Mouse (Mus musculus) forebrain, embryonic 12.5 days (tissue): Measurements from ENCODE around the gene Parvg. TPM values are rescaled to one million over a fixed set of nuclear protein-coding genes. Genes with fewer than 3 reads are reported as not detected.

Experiments
- ATAC-seq: fragments of 200-750 bp; cut with Nextera tagmentation; 2 replicates; pipeline ENCODE4 v1.8.0; 2017; ENCODE audit warnings: moderate TSS enrichment; ENCODE audit not compliant: low FRiP score
- H3K27ac ChIP-seq: fragments of 300-500 bp; sonication (generic); 2 replicates; pipeline ENCODE4 v1.5.1; 2016; ENCODE audit warnings: mild to moderate bottlenecking
- H3K27me3 ChIP-seq: fragments of 300-500 bp; sonication (generic); 2 replicates; pipeline ENCODE4 v1.6.1; 2016; ENCODE audit warnings: mild to moderate bottlenecking
- H3K36me3 ChIP-seq: fragments of 300-500 bp; sonication (generic); replicated peaks from 2 replicates; pipeline ENCODE4 v1.6.1; 2016; ENCODE audit warnings: mild to moderate bottlenecking
- H3K4me1 ChIP-seq: fragments of 300-500 bp; sonication (generic); 2 replicates; pipeline ENCODE4 v1.6.1; 2016
- H3K4me2 ChIP-seq: fragments of 300-500 bp; sonication (generic); 2 replicates; pipeline ENCODE4 v1.6.1; 2016; ENCODE audit warnings: mild to moderate bottlenecking, moderate library complexity
- H3K4me3 ChIP-seq: fragments of 300-500 bp; sonication (generic); replicated peaks from 2 replicates; pipeline ENCODE4 v1.5.1; 2016; ENCODE audit warnings: mild to moderate bottlenecking
- H3K9ac ChIP-seq: fragments of 300-500 bp; sonication (generic); 2 replicates; pipeline ENCODE4 v1.6.1; 2016; ENCODE audit warnings: mild to moderate bottlenecking
- H3K9me3 ChIP-seq: fragments of 300-500 bp; sonication (generic); 2 replicates; pipeline ENCODE4 v1.6.1; 2016
- WGBS: fragments of 180-500 bp; shearing (Covaris S2); methylation state at CpG from one replicate; pipeline ENCODE4 v1.1.7; 2016; 5-methylcytosine and 5-hydroxymethylcytosine counted together
- polyA plus RNA-seq: library from polyadenylated mRNA; unstranded; fragments of >200 nt; fragmentation: Nextera tagmentation; extraction: Ambion mirVana; gene quantifications from 2 replicates; pipeline ENCODE4 v1.2.1, GENCODE M21; 2016

The Parvg gene
- polyA plus RNA-seq, 1 experiment from 2014 or later = 0.61 TPM

DNA sequence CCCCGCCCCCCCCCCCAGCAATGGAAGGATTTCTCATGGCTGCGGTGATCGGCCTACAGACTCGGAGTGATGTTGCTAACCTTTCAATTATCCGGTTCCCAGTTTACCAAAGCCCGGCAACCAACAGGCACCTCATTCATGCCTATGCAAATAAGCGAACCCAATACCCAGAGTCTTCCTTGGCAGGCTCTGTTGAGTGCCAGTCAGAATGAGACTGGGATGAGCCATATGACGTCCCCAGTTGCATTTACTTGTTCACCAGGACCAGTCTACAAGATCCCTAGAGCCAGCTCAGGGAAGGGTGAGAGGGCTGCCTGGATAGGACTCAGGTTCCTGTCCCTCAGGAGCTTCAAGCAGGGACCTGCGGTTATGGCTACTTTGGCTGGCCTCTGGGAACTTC is 29.4 kb upstream of the Parvg start:
- H3K4me3 ChIP-seq = no peak overlapping the region
- ATAC-seq = no peak
- no peaks in the 10 kb centered on the region for H3K36me3 ChIP-seq
- H3K27me3 ChIP-seq = peaks cover 24% of the 10 kb centered on the region
- H3K9me3 ChIP-seq = no peaks in the 10 kb centered on the region
- H3K9ac ChIP-seq = no peak overlapping the region
- H3K4me1 ChIP-seq = peaks cover 30% of the 10 kb centered on the region
- H3K4me2 ChIP-seq = no peak overlapping the region
- 74% methylated on average over 8 of the region's 9 CpGs for whole genome bisulfite sequencing
- H3K27ac ChIP-seq = no peak overlapping the region

DNA sequence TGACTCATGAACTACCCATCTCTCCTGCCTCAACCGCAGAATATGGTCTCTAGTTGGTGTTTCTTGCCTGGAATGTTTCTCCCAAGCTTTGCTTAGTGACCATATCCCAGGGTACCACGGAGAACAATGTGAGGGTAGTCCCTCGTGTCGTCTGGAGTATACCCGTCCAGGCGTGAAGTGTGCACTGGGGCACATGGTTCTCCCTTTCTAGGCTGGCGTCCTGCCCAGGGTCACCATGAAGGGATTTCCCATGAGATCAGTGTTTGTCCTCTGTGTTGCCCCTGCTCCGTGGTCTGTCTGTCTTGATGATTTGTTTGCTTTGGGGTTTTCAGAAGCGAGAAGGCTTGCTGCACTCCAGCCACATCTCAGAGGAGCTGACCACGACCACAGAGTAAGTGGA is 28.6 kb upstream of the Parvg start:
- no peak overlapping the region for H3K27ac ChIP-seq
- WGBS = 80% methylated on average over 10 of the region's 10 CpGs
- ATAC-seq = no peak

DNA sequence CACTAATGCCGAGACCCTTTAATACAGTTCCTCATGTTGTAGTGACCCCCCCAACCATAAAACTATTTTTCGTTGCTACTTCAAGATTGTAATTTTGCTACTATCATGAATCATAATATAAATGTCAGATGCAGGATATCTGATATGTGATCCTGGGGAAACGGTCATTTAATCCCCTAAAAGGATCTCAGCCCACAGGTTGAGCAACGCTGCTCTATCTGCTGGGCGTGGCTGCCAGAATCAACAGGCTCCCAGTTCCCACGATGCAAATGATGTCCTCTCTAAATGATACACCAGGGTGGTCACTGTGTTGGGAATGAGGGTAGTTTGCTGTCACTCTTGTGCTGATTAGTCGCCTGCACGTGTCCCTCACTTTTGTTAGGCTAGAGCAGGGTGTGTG is 26.4 kb upstream of the Parvg start:
- 70% methylated on average over 8 of the region's 8 CpGs for WGBS
- Histone ChIP-seq H3K4me1 (peaks cover 61% of the 10 kb centered on the region), H3K27me3 (peaks cover 24% of the 10 kb centered on the region), H3K4me2 (no peak overlapping the region), H3K27ac (no peak overlapping the region), H3K4me3 (no peak overlapping the region), H3K9ac (no peak overlapping the region), H3K36me3 (no peaks in the 10 kb centered on the region), H3K9me3 (no peaks in the 10 kb centered on the region)
- no peak for ATAC-seq

More for the DNA sequence above, 28.6 kb upstream of the Parvg start:
- Histone ChIP-seq H3K9ac (no peak overlapping the region), H3K4me3 (no peak overlapping the region), H3K4me1 (peaks cover 39% of the 10 kb centered on the region), H3K36me3 (no peaks in the 10 kb centered on the region), H3K4me2 (no peak overlapping the region), H3K9me3 (no peaks in the 10 kb centered on the region), H3K27me3 (peaks cover 24% of the 10 kb centered on the region)

DNA sequence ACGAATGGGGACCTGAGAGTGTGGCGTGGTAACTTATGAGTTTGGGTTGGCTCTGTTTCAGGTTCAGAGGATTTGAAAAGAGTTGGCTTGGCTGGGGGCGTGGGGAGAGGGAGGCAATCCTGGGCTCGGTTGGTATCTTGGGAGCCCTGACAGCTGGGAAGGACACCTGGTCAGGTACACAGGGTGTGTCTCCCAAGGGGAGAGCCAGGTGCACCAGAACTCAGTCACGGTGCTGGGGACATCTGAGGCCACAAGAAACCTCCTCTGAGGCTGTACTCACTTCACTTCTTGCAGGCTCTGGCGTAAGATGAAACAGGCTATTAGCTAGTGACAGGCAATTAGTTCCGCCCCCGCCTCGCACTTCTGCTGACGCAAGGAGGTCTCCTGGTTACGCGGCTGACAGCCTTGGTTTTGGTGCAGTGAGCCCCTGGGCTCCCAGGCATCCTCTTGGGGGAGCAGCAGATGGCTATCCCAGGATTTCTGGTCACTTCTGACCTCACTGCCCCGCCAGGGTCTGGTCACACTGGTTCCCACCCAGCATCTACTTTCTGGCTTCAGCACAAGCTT is 24.9 kb upstream of the Parvg start:
- Histone ChIP-seq H3K4me2 (0 out of 2 replicates have a peak overlapping the region, but pooled peaks have one; percentile 16), H3K27ac (peak overlapping the region; percentile 81), H3K4me1 (peaks cover 72% of the 10 kb centered on the region), H3K36me3 (no peaks in the 10 kb centered on the region), H3K9me3 (no peaks in the 10 kb centered on the region), H3K27me3 (peaks cover 36% of the 10 kb centered on the region), H3K9ac (no peak overlapping the region), H3K4me3 (no peak overlapping the region)
- WGBS = 28% methylated on average over 13 of the region's 13 CpGs
- ATAC-seq = no peak

DNA sequence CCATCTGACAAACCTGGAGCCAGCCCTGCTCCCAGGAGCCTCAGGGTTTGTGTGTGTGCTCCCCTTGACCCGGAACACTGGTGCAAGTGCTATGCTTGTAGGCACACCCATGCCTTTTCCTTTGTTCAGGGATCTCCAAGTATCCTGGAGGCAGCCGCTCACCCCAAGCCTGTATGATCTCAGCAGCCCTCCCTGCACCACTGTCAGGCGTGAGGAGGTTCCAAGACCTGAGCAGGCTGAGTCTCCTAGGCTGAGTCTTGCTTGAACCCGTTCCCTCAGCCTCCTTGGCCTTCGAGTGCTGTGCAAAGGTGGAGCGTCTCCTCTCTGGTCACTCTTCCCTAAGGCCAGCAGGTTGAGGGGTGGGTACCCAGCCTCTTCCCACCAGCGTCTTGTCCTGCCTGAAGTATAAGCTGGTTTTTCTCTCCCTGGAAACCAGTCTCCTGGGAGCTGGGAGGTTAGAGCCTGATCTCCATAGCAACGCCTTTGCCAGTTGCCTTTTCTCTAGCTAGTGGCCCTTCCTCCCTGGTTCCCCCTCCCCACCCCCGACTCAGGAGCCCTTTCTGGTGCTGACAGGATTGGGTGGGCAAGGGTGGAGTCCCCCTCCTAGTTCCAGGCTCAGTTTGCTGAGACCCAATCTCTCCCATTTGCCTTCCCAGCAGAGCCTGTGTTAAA is 24.0 kb upstream of the Parvg start:
- H3K9ac ChIP-seq = 0 out of 2 replicates have a peak overlapping the region, but pooled peaks have one; percentile 26
- peaks cover 73% of the 10 kb centered on the region for H3K4me1 ChIP-seq
- no peaks in the 10 kb centered on the region for H3K36me3 ChIP-seq
- H3K27ac ChIP-seq = peak overlapping the region; percentile 81
- 14% methylated on average over 9 of the region's 9 CpGs for WGBS
- ATAC-seq = peak; percentile 54
- peak overlapping the region; percentile 21 for H3K4me2 ChIP-seq
- H3K27me3 ChIP-seq = peaks cover 41% of the 10 kb centered on the region
- H3K9me3 ChIP-seq = no peaks in the 10 kb centered on the region
- no peak overlapping the region for H3K4me3 ChIP-seq

DNA sequence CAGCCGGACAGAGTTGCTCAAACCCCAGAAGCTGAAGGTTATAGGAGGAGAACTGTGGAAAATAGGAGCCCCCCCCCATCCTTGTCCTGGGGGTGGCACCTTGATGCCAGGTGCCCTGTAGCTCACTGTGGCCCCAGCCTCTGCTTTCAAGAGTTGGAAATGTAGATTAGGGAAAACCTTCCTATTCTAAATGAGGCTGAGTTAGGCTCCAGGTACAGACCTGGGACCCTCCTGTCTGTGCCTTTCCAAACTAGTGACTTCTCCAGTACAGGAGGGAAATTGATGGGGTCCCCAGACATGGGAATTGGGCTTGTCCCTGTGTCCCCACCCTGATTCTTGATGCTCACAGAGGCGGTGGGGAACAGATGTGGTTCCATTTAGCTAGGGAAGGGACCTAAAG is 23.2 kb upstream of the Parvg start:
- WGBS = 34% methylated on average over 2 of the region's 2 CpGs
- no peaks in the 10 kb centered on the region for H3K9me3 ChIP-seq
- H3K27ac ChIP-seq = peak overlapping the region; percentile 81
- peaks cover 81% of the 10 kb centered on the region for H3K4me1 ChIP-seq
- peaks cover 37% of the 10 kb centered on the region for H3K27me3 ChIP-seq
- H3K4me3 ChIP-seq = no peak overlapping the region
- H3K4me2 ChIP-seq = no peak overlapping the region
- H3K9ac ChIP-seq = no peak overlapping the region
- 0 out of 2 replicates have a peak, but pooled peaks have one; percentile 3 for ATAC-seq
- H3K36me3 ChIP-seq = no peaks in the 10 kb centered on the region

DNA sequence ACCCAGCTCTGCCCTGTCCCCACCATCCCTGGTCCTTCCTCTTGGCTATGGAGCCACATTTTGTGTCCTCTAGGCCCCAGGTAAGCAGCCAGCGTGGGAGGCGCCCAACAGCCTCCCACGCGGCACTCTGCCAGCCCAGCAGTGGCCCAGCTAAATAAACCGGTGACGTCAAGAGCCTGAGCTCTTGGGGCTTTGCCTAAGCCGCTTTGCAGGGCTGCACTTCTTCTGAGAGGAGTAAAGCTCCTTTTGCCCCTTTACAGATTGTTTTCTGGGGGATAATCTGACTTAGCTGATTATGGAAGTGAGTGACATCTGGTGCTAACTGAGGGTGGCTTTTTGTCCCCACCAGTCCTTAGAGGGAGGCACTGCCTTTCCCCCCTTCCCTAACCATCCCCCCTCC is 22.8 kb upstream of the Parvg start:
- WGBS = 5% methylated on average over 7 of the region's 7 CpGs
- peak overlapping the region; percentile 21; the same call in 1 of the 2 replicates for H3K9ac ChIP-seq
- H3K36me3 ChIP-seq = no peaks in the 10 kb centered on the region
- H3K27ac ChIP-seq = peak overlapping the region; percentile 81
- no peaks in the 10 kb centered on the region for H3K9me3 ChIP-seq
- H3K27me3 ChIP-seq = peaks cover 34% of the 10 kb centered on the region
- peak; percentile 31; the same call in 1 of the 2 replicates for ATAC-seq
- peaks cover 85% of the 10 kb centered on the region for H3K4me1 ChIP-seq
- peak overlapping the region; percentile 15 for H3K4me2 ChIP-seq
- no peak overlapping the region for H3K4me3 ChIP-seq

DNA sequence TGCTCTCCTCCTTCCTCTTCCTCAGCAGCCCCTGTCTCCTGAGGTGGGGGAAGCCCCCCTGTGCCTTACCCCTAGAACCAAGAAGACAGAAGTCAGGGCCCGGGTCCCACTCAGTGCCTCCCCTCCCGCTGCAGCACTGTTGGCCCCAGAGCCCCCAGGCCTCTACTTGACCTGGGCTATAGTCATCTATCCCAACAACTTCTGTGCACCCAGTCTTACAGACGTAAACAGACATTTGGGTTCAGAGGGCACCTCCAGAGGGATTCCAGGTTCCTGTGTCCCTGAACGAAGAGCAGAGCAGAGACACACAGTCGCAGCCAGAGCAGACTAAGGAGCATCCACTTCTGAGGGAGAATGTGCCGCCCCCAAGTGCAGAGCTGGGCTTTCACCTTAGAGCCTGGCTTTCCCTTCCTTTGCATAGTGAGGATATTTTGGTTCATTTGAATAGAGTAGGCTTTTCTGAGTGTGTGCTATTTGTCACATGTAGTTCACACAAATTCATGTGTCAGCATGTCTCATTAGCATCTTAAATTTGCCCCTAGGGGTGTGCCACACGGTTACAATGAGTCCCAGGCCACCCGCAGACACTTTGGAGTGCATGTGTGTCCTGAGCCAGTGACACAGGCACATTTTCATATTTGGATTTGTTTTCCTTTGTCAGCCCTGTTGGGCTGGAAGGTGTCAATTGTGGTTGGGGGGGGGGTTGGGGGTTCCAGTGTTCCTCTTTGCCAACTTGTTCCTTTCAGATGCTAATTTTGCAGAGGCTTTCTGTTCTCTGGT is 22.0 kb upstream of the Parvg start:
- H3K27me3 ChIP-seq = peaks cover 34% of the 10 kb centered on the region
- no peaks in the 10 kb centered on the region for H3K9me3 ChIP-seq
- peak overlapping the region; percentile 81 for H3K27ac ChIP-seq
- H3K9ac ChIP-seq = peak overlapping the region; percentile 25; the same call in 1 of the 2 replicates
- no peak; the same call in 1 of the 2 replicates for ATAC-seq
- 8% methylated on average over 8 of the region's 8 CpGs for WGBS
- H3K4me3 ChIP-seq = no peak overlapping the region
- no peaks in the 10 kb centered on the region for H3K36me3 ChIP-seq
- peak overlapping the region; percentile 22 for H3K4me2 ChIP-seq
- peaks cover 85% of the 10 kb centered on the region for H3K4me1 ChIP-seq

DNA sequence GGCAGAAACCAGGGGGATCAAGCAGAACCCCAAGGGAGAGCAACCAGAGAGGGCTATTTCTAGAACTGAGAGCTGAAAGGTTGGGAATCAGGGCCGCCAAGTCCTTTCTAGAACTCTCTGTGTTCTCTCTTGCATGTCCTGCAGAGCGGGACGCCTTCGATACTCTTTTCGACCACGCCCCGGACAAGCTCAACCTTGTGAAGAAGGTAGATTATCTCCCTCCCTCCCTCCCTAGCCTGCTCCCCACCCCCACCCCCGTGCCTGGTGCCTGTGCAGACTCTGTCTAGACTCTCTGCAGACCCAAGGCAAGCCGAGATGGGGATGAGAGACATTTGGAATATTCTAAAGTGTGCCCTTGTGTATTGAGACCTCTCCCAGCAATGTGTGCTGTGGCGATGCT is 20.6 kb upstream of the Parvg start:
- Histone ChIP-seq H3K9me3 (no peaks in the 10 kb centered on the region), H3K4me1 (peaks cover 77% of the 10 kb centered on the region), H3K27ac (no peak overlapping the region), H3K27me3 (peaks cover 26% of the 10 kb centered on the region), H3K4me2 (no peak overlapping the region), H3K36me3 (no peaks in the 10 kb centered on the region), H3K9ac (no peak overlapping the region), H3K4me3 (no peak overlapping the region)
- WGBS = 65% methylated on average over 10 of the region's 10 CpGs
- ATAC-seq = no peak

DNA sequence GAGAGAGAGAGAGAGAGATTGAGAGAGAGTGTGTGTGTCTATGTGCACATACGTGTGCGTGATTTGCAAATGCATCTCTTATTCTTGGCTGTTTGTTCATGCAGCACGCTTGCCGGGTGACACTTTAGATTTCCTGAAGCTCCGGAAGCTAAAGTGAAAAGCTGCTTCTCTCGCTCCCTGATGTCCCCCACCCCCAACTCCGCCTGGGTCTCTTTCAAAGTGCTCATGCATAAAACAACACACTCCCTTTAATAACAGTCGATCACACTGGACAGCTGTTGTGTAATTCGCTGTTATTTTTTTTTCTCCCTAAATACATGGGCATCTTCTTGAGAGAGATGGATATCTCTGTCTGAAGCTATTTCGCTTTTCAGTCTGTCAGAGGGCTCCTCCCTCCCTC is 18.5 kb upstream of the Parvg start:
- peak overlapping the region; percentile 50 for H3K27ac ChIP-seq
- 52% methylated on average over 10 of the region's 10 CpGs for WGBS
- H3K9me3 ChIP-seq = no peaks in the 10 kb centered on the region
- no peak overlapping the region for H3K4me3 ChIP-seq
- peaks cover 60% of the 10 kb centered on the region for H3K4me1 ChIP-seq
- no peaks in the 10 kb centered on the region for H3K36me3 ChIP-seq
- H3K4me2 ChIP-seq = no peak overlapping the region
- peaks cover 17% of the 10 kb centered on the region for H3K27me3 ChIP-seq
- ATAC-seq = no peak
- no peak overlapping the region for H3K9ac ChIP-seq

DNA sequence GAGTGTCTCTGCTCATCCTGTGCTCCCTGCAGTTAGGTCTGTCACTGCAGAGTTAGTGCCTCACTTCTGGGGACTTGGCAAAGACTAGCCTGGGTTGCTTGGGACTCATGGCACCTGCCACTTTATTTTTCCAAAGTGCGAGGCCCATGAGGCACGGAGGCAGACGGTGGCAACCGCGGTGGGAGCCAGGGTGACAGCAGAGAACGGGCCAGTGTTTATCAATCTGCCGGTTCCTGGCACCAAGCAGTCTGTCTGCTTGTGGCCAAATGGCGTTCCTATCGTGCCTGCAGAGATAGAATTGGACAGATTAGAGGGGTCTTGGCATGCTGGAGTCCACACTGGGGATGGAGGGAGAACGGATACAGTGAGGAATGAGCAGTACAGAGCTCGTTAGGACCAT is 13.6 kb upstream of the Parvg start:
- no peak overlapping the region for H3K4me2 ChIP-seq
- no peak for ATAC-seq
- 0 out of 2 replicates have a peak overlapping the region, but pooled peaks have one; percentile 9 for H3K27ac ChIP-seq
- peaks cover 21% of the 10 kb centered on the region for H3K27me3 ChIP-seq
- H3K4me3 ChIP-seq = no peak overlapping the region
- no peak overlapping the region for H3K9ac ChIP-seq
- 72% methylated on average over 11 of the region's 11 CpGs for WGBS
- H3K9me3 ChIP-seq = no peaks in the 10 kb centered on the region
- H3K4me1 ChIP-seq = peaks cover 53% of the 10 kb centered on the region
- H3K36me3 ChIP-seq = no peaks in the 10 kb centered on the region

DNA sequence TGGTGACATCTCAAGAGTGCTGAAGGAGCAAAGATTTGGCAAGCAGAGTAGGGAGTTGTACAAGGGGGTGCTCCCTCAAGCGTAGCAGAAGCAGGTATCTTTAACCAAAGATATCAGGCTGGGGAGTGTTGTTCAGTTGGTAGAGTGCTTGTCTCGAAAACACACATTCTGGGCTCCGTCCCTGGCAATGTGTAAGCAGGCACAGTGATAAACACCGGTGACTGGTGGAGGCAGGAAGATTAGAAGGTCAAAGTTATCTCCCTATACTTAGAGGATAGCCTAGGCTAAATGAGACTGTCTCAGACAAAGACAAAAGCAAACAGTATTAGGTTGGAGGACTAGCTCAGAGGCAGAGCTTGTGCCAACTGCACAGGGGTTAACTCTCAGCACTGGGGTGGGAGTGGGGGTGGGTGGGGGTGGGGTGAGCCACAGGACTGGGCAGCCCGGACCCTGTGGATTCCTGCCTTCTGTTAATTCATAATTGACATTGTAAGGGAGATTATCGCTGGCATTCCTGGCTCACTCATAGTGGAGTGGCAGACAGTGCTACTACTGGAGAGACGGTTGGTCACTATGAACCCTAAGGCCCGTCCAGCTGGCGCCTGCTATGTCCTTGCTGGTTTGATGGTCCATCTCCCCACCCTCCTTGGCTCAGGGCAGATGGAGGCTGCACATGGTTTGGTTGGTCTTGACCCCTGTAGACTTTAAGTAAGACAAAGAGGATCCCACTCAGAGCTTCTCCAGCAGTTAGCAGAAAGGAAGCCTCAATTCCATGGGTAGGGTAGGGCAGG is 12.3 kb upstream of the Parvg start:
- no peaks in the 10 kb centered on the region for H3K9me3 ChIP-seq
- WGBS = 79% methylated on average over 9 of the region's 9 CpGs
- H3K4me3 ChIP-seq = no peak overlapping the region
- H3K4me2 ChIP-seq = no peak overlapping the region
- peaks cover 51% of the 10 kb centered on the region for H3K4me1 ChIP-seq
- H3K36me3 ChIP-seq = no peaks in the 10 kb centered on the region
- no peak overlapping the region for H3K27ac ChIP-seq
- no peak for ATAC-seq
- H3K9ac ChIP-seq = no peak overlapping the region
- H3K27me3 ChIP-seq = peaks cover 24% of the 10 kb centered on the region
